Mouse (Mus musculus): ENCODE measurements around the gene Tmf1. TPM values are rescaled to one million over a fixed set of nuclear protein-coding genes. Genes with fewer than 3 reads are reported as not detected.
A peak's percentile ranks its signal among the peaks of the same experiment; 100 is the strongest.

Gene Tmf1
- 55.8 and 62.6 TPM in 2 replicates for polyA plus RNA-seq (2011; ENCODE audit: insufficient read length, low read depth, missing spikeins)

DNA sequence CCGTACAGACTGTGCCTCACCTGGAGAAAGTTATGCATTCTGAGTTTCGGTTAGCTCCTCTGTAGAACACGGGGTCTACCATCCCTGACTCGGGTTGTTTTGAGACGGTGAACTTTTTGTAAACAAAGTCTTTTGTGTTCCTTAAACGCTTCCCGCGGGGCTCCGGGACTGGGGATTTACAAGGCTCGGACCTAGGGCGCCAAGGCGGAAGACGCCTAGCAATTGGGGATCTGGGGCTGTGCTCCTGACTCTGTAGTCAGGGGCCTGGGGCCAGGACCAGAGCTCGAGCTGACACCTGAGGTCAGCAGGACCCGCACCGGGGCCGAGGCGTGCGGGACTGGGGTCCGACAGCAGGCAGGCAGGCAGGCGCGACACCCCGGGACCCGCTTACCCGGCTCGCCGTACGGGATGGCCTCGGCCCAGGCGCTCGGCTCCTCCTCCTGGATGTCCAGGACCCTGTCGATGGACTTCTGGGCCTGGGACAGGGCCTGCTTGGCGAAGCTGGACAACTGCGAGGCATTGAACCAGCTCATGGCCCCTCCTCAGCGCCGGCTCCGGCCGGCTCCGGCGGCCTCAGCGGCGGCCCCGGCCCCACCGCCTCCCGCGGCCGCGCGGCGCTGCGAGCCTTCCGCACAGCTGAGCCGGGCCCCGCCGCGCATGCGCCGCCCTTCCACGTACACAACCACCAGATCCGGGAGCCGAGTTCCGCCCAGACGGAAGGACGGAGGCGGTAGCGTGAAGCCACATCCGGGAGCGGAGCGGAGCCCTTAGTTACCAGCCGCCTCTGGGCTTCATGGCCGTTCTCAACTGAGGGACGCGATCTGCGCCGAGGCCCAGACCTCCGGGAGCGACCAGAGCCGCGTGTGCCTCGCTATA is at the start of gene Tmf1:
Tmf1 (minus strand) TSS at position 632 of the 876 bp plus-strand sequence.
- peak within 1 kb of the TSS; percentile 93 for H3K27ac ChIP-seq (ENCODE audit: insufficient read depth, low read length)
- TF ChIP-seq POLR2A (IDR thresholded peaks at IDR 0.05; ENCODE audit: low read depth, low read length) (peak; percentile 85), CTCF (IDR thresholded peaks at IDR 0.05; ENCODE audit: borderline replicate concordance, insufficient read depth, low read length) (no peak)
- H3K4me3 ChIP-seq (ENCODE audit: insufficient read depth, low read length): peak within 1 kb of the TSS; percentile 100
- peaks cover 4% of the 10 kb centered on the region for H3K4me1 ChIP-seq (ENCODE audit: control insufficient read depth, insufficient read depth, low read length)

- peaks cover 12% of the 10 kb centered on the region for H3K4me1 ChIP-seq (ENCODE audit: control insufficient read depth, insufficient read depth, low read length)
- TF ChIP-seq POLR2A (IDR thresholded peaks at IDR 0.05; ENCODE audit: low read depth, low read length) (no peak), CTCF (IDR thresholded peaks at IDR 0.05; ENCODE audit: borderline replicate concordance, insufficient read depth, low read length) (no peak)
- no peak overlapping the region for H3K27ac ChIP-seq (ENCODE audit: insufficient read depth, low read length)
- no peak overlapping the region for H3K4me3 ChIP-seq (ENCODE audit: insufficient read depth, low read length)
Observed at GRCm38 (mm10) chr6:97227067-97227847, 48.3 kb upstream of the Tmf1 start.

- TF ChIP-seq POLR2A (IDR thresholded peaks at IDR 0.05; ENCODE audit: low read depth, low read length) (no peak), CTCF (IDR thresholded peaks at IDR 0.05; ENCODE audit: borderline replicate concordance, insufficient read depth, low read length) (no peak)
- Histone ChIP-seq H3K4me3 (ENCODE audit: insufficient read depth, low read length) (no peak overlapping the region), H3K27ac (ENCODE audit: insufficient read depth, low read length) (no peak overlapping the region), H3K4me1 (ENCODE audit: control insufficient read depth, insufficient read depth, low read length) (peaks cover 21% of the 10 kb centered on the region)
Observed at GRCm38 (mm10) chr6:97226083-97226491, 47.2 kb upstream of the Tmf1 start.

GRCm38 (mm10) chr6:97224505-97224904 is 45.6 kb upstream of the Tmf1 start:
- no peak for TF ChIP-seq POLR2A (IDR thresholded peaks at IDR 0.05; ENCODE audit: low read depth, low read length)
- TF ChIP-seq CTCF (IDR thresholded peaks at IDR 0.05; ENCODE audit: borderline replicate concordance, insufficient read depth, low read length): no peak
- no peak overlapping the region for H3K4me3 ChIP-seq (ENCODE audit: insufficient read depth, low read length)
- H3K27ac ChIP-seq (ENCODE audit: insufficient read depth, low read length): no peak overlapping the region
- peaks cover 21% of the 10 kb centered on the region for H3K4me1 ChIP-seq (ENCODE audit: control insufficient read depth, insufficient read depth, low read length)

GRCm38 (mm10) chr6:97223566-97223965 is 44.6 kb upstream of the Tmf1 start:
- H3K27ac ChIP-seq (ENCODE audit: insufficient read depth, low read length): peak overlapping the region; percentile 45; the same call in 1 of the 2 replicates
- H3K4me3 ChIP-seq (ENCODE audit: insufficient read depth, low read length): no peak overlapping the region

GRCm38 (mm10) chr6:97222931-97223467 is 44.1 kb upstream of the Tmf1 start:
- Histone ChIP-seq H3K4me1 (ENCODE audit: control insufficient read depth, insufficient read depth, low read length) (peaks cover 21% of the 10 kb centered on the region), H3K27ac (ENCODE audit: insufficient read depth, low read length) (peak overlapping the region; percentile 45; the same call in 1 of the 2 replicates), H3K4me3 (ENCODE audit: insufficient read depth, low read length) (no peak overlapping the region)
- TF ChIP-seq CTCF (IDR thresholded peaks at IDR 0.05; ENCODE audit: borderline replicate concordance, insufficient read depth, low read length) (no peak), POLR2A (IDR thresholded peaks at IDR 0.05; ENCODE audit: low read depth, low read length) (no peak)

More at GRCm38 (mm10) chr6:97223566-97223965, 44.6 kb upstream of the Tmf1 start:
- TF ChIP-seq POLR2A (IDR thresholded peaks at IDR 0.05; ENCODE audit: low read depth, low read length) (no peak), CTCF (IDR thresholded peaks at IDR 0.05; ENCODE audit: borderline replicate concordance, insufficient read depth, low read length) (no peak)
- H3K4me1 ChIP-seq (ENCODE audit: control insufficient read depth, insufficient read depth, low read length): peaks cover 21% of the 10 kb centered on the region

GRCm38 (mm10) chr6:97222321-97222720 is 43.4 kb upstream of the Tmf1 start:
- TF ChIP-seq CTCF (IDR thresholded peaks at IDR 0.05; ENCODE audit: borderline replicate concordance, insufficient read depth, low read length): no peak
- TF ChIP-seq POLR2A (IDR thresholded peaks at IDR 0.05; ENCODE audit: low read depth, low read length): no peak
- Histone ChIP-seq H3K27ac (ENCODE audit: insufficient read depth, low read length) (peak overlapping the region; percentile 59), H3K4me1 (ENCODE audit: control insufficient read depth, insufficient read depth, low read length) (peaks cover 21% of the 10 kb centered on the region), H3K4me3 (ENCODE audit: insufficient read depth, low read length) (no peak overlapping the region)

GRCm38 (mm10) chr6:97221205-97222025 is 42.5 kb upstream of the Tmf1 start:
- TF ChIP-seq POLR2A (IDR thresholded peaks at IDR 0.05; ENCODE audit: low read depth, low read length) (no peak), CTCF (IDR thresholded peaks at IDR 0.05; ENCODE audit: borderline replicate concordance, insufficient read depth, low read length) (no peak)
- H3K27ac ChIP-seq (ENCODE audit: insufficient read depth, low read length): peak overlapping the region; percentile 59
- H3K4me3 ChIP-seq (ENCODE audit: insufficient read depth, low read length): no peak overlapping the region
- peaks cover 21% of the 10 kb centered on the region for H3K4me1 ChIP-seq (ENCODE audit: control insufficient read depth, insufficient read depth, low read length)

DNA sequence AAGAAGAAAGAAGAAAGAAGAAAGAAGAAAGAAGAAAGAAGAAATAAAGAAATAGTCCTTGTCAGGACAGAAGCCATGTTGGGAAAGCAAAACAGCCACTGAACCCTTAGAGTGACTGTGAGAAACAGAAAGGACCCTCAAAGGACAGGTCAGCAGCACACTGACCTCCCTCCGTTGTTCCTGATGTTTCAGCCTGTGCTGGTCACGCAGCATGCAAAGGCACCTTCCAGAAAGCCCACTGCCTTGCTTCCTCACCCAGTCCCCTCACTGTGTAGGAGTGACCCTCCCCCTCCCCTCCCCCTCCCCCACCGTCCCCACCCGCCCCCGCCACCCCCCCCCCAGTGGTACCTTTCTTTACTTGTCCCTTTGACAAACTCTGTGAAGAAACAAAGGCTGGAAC is 41.8 kb upstream of the Tmf1 start:
- TF ChIP-seq POLR2A (IDR thresholded peaks at IDR 0.05; ENCODE audit: low read depth, low read length) (no peak), CTCF (IDR thresholded peaks at IDR 0.05; ENCODE audit: borderline replicate concordance, insufficient read depth, low read length) (no peak)
- no peak overlapping the region for H3K4me3 ChIP-seq (ENCODE audit: insufficient read depth, low read length)
- no peak overlapping the region for H3K27ac ChIP-seq (ENCODE audit: insufficient read depth, low read length)
- peaks cover 23% of the 10 kb centered on the region for H3K4me1 ChIP-seq (ENCODE audit: control insufficient read depth, insufficient read depth, low read length)

Data from embryonic fibroblast, embryonic 13.5 days (primary cell).